Mouse (Mus musculus) cerebellum, postnatal 25 days (tissue): ENCODE results near the gene Cd36.

Experiments used
- DNase-seq, 2 experiments: peaks; one replicate each; pipeline ENCODE4 v3.0.0; 2021; ENCODE audit warnings: mixed read lengths in 2 of 2

The Cd36 gene

GRCm38 (mm10) chr5:17776571-17776970 is 112.0 kb downstream of the Cd36 start:
- DNase-seq, result peak in 1 of 2 experiments; percentile 46

GRCm38 (mm10) chr5:17770328-17770727 is 118.3 kb downstream of the Cd36 start:
- no peak for DNase-seq

GRCm38 (mm10) chr5:17766006-17766677 is 122.5 kb downstream of the Cd36 start:
- DNase-seq, result no peak

- DNase-seq, result no peak
Measured at GRCm38 (mm10) chr5:17753471-17754005, 135.1 kb downstream of the Cd36 start.

GRCm38 (mm10) chr5:17748293-17748692 is 140.3 kb downstream of the Cd36 start:
- DNase-seq, result no peak

- DNase-seq, result no peak
Measured at GRCm38 (mm10) chr5:17747143-17747542, 141.5 kb downstream of the Cd36 start.

GRCm38 (mm10) chr5:17746520-17746919 is 142.1 kb downstream of the Cd36 start:
- no peak for DNase-seq

- DNase-seq, result no peak
Measured at GRCm38 (mm10) chr5:17739805-17740204, 148.8 kb downstream of the Cd36 start.
